Mouse (Mus musculus) limb, embryonic 11.5 days (tissue): ENCODE results near the gene Opcml. TPM values are rescaled to one million over a fixed set of nuclear protein-coding genes. Genes with fewer than 3 reads are reported as not detected.

ENCODE experiments used
- ATAC-seq: fragments of 200-750 bp; cut with Nextera tagmentation; 2 replicates; pipeline ENCODE4 v1.8.0; 2017; ENCODE audit warnings: low read depth; ENCODE audit not compliant: insufficient number of reproducible peaks, low FRiP score, low TSS enrichment
- DNase-seq: peaks from one replicate; pipeline ENCODE4 v3.0.0-alpha.2; 2015; ENCODE audit warnings: low spot score
- H3K27ac ChIP-seq: fragments of 300-500 bp; sonication (generic); replicated peaks from 2 replicates; pipeline ENCODE4 v1.5.1; 2014; ENCODE audit warnings: low read depth, mild to moderate bottlenecking, low read length
- H3K27me3 ChIP-seq: fragments of 300-500 bp; sonication (generic); 2 replicates; pipeline ENCODE4 v1.6.1; 2014; ENCODE audit warnings: mild to moderate bottlenecking, low read length, mixed read lengths; ENCODE audit not compliant: control insufficient read depth, insufficient read depth
- H3K36me3 ChIP-seq: fragments of 300-500 bp; sonication (generic); 2 replicates; pipeline ENCODE4 v1.6.1; 2014; ENCODE audit warnings: mild to moderate bottlenecking, low read length, moderate library complexity, mixed read lengths; ENCODE audit not compliant: control insufficient read depth, insufficient read depth
- H3K4me1 ChIP-seq: fragments of 300-500 bp; sonication (generic); 2 replicates; pipeline ENCODE4 v1.6.1; 2014; ENCODE audit warnings: low read length, mixed read lengths; ENCODE audit not compliant: control insufficient read depth, insufficient read depth
- H3K4me2 ChIP-seq: fragments of 300-500 bp; sonication (generic); 2 replicates; pipeline ENCODE4 v1.6.1; 2014; ENCODE audit warnings: low read depth, mild to moderate bottlenecking, moderate library complexity; ENCODE audit not compliant: severe bottlenecking
- H3K4me3 ChIP-seq: fragments of 300-500 bp; sonication (generic); 2 replicates; pipeline ENCODE4 v1.5.1; 2014; ENCODE audit warnings: low read depth, low read length
- H3K9ac ChIP-seq: fragments of 300-500 bp; sonication (generic); 2 replicates; pipeline ENCODE4 v1.6.1; 2014; ENCODE audit warnings: mild to moderate bottlenecking, low read length
- H3K9me3 ChIP-seq: fragments of 300-500 bp; sonication (generic); 2 replicates; pipeline ENCODE4 v1.6.1; 2016; ENCODE audit warnings: low read length; ENCODE audit not compliant: control insufficient read depth
- WGBS: fragments of 180-500 bp; shearing (Covaris S2); extraction: QIAGEN DNeasy Blood & Tissue Kit; methylation state at CpG from one replicate; pipeline ENCODE4 v1.1.7; 2014; 5-methylcytosine and 5-hydroxymethylcytosine counted together
- polyA plus RNA-seq: library from polyadenylated mRNA; unstranded; fragments of >200 nt; fragmentation: Nextera tagmentation; extraction: Ambion mirVana; gene quantifications from 2 replicates; pipeline ENCODE4 v1.2.1, GENCODE M21; 2014

Gene Opcml
- polyA plus RNA-seq, 1 experiment from 2014 or later: 0.20 TPM

DNA sequence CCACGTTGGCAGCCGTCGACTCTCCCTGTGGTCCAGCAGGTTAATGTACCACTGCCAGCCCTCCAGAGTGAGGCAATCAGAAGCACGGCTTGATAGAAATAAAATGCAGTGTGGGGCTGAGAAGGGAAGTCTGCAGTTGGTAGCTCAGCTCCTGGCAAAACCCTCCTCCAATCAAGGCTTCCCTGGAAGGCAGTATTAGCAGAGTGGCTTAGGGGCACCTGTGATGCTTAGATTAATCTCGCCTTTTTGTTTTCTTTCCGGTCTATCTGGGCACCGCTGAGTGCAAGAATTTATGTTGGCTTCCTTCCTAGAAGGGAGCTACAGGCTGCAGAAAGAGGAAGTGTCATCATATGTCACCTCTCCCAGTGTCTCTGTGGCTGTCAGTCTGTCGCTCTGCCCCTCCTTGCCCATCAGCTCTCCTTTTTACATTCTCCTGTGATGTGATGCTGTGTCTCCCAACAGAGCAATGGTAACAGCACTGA, 778.5 kb downstream of the Opcml start:
- H3K9me3 ChIP-seq: no peaks in the 10 kb centered on the region
- no peaks in the 10 kb centered on the region for H3K36me3 ChIP-seq
- no peak overlapping the region for H3K27ac ChIP-seq
- DNase-seq (no peak), ATAC-seq (no peak)
- no peaks in the 10 kb centered on the region for H3K27me3 ChIP-seq
- no peak overlapping the region for H3K4me2 ChIP-seq
- H3K4me3 ChIP-seq: no peak overlapping the region
- H3K9ac ChIP-seq: no peak overlapping the region
- WGBS: 9% methylated on average over 8 of the region's 8 CpGs
- H3K4me1 ChIP-seq: 0 out of 2 replicates have a peak, but pooled peaks cover 6% of the 10 kb centered on the region

DNA sequence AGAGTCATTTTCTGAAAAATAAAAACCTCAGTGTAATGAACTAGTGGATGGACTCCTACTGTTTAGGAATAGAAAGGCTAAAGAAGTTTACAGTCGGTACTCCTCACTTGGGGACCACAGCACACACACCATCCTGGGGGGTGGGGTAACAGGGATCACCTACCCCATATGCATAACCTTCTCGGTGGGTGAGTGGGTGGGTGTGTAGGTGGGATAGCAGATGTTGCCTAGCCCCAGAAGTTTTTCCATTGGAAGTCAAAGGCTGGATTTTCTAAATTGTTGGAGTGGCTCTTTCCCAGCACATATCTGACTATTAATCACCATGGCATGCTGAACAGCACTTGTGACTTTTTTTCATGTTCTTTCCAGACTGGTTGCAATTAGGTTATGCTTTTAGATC, 779.2 kb downstream of the Opcml start:
- no peak overlapping the region for H3K4me3 ChIP-seq
- no peaks in the 10 kb centered on the region for H3K27me3 ChIP-seq
- H3K4me1 ChIP-seq: 0 out of 2 replicates have a peak, but pooled peaks cover 6% of the 10 kb centered on the region
- ATAC-seq (no peak), DNase-seq (no peak)
- H3K9me3 ChIP-seq: no peaks in the 10 kb centered on the region
- no peaks in the 10 kb centered on the region for H3K36me3 ChIP-seq
- no peak overlapping the region for H3K27ac ChIP-seq
- WGBS: 20% methylated on average over 2 of the region's 2 CpGs
- no peak overlapping the region for H3K4me2 ChIP-seq
- no peak overlapping the region for H3K9ac ChIP-seq

DNA sequence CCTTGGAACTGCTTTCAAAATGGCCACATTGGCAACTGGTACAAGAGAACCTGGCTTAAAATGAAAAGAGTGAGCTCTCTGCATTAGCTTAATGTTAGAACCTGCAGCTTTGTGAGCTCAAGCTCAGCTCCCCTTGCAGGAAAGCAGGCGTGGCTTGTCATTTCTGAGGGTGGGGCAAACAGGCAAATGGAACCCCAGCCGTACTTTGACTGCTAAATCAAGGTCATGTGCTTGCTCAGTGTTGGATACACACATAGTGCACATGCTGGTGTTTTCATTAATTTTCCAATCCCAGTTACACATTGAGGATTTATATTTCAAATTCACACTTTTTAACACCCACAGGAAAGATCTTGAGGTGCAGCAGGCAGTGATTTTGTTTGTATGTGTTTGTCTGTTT, 781.1 kb downstream of the Opcml start:
- ATAC-seq: no peak
- WGBS: 66% methylated on average over 2 of the region's 2 CpGs
- H3K4me2 ChIP-seq: no peak overlapping the region
- H3K27ac ChIP-seq: no peak overlapping the region
- no peak overlapping the region for H3K4me3 ChIP-seq
- H3K27me3 ChIP-seq: no peaks in the 10 kb centered on the region
- H3K36me3 ChIP-seq: no peaks in the 10 kb centered on the region
- H3K9me3 ChIP-seq: no peaks in the 10 kb centered on the region
- no peak for DNase-seq
- no peak overlapping the region for H3K9ac ChIP-seq
- H3K4me1 ChIP-seq: 0 out of 2 replicates have a peak, but pooled peaks cover 6% of the 10 kb centered on the region

DNA sequence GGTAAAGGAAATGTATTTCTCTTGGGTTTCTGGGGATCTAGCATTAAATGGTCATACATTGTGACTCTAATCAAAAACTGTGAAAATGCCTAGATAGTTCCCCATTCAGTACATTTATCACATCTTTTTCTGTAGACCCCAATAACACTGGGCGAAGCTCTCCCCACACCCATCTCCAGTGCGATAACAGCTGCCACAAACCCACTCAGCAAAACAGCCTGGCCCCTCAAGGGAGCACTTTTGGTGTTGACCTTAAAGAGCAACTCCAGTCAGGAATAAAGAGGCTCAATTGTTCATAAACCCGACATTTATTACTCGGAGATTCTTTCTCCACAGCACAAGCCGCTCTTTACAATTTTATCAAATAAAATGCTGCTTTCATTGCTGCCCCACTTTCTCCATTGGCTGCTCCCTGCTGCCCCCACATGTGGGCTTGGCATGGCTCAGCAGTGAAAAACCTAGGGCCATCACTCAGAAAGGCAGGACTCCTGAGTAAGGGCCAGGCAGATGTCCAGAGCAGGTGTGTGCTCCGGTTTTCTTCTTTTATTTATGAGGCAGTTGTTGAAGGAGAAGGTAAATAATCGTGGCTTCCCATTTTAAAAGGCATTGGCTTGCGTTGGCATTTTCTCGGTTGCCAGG, 781.7 kb downstream of the Opcml start:
- H3K9ac ChIP-seq: no peak overlapping the region
- no peak overlapping the region for H3K4me3 ChIP-seq
- H3K36me3 ChIP-seq: no peaks in the 10 kb centered on the region
- no peak for ATAC-seq
- no peak overlapping the region for H3K27ac ChIP-seq
- DNase-seq: no peak
- no peaks in the 10 kb centered on the region for H3K27me3 ChIP-seq
- H3K4me2 ChIP-seq: no peak overlapping the region
- no peaks in the 10 kb centered on the region for H3K9me3 ChIP-seq
- 0 out of 2 replicates have a peak, but pooled peaks cover 6% of the 10 kb centered on the region for H3K4me1 ChIP-seq
- 73% methylated on average over 9 of the region's 9 CpGs for WGBS

DNA sequence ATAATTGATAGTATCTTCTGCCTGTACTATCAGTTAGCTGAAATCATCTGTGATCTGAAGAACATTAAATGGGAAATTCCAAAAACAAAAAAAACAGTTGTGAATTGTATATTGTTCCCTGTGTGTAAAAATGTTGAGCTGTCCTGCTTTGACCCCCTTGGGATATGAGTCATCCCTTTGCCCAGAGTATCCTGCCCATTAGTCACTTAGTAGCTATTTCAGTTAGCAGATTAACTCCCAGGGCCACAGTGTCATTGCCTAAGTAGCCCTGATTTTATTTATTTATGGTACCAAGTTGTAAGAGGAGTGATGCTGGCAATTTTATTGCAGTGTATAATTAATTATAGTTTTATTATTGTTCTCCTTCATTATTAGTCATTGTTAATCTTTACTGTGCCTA, 788.2 kb downstream of the Opcml start:
- Histone ChIP-seq H3K4me2 (no peak overlapping the region), H3K4me1 (no peaks in the 10 kb centered on the region), H3K4me3 (no peak overlapping the region), H3K9ac (no peak overlapping the region), H3K36me3 (no peaks in the 10 kb centered on the region), H3K27me3 (no peaks in the 10 kb centered on the region), H3K27ac (no peak overlapping the region), H3K9me3 (no peaks in the 10 kb centered on the region)
- DNase-seq (no peak), ATAC-seq (no peak)

DNA sequence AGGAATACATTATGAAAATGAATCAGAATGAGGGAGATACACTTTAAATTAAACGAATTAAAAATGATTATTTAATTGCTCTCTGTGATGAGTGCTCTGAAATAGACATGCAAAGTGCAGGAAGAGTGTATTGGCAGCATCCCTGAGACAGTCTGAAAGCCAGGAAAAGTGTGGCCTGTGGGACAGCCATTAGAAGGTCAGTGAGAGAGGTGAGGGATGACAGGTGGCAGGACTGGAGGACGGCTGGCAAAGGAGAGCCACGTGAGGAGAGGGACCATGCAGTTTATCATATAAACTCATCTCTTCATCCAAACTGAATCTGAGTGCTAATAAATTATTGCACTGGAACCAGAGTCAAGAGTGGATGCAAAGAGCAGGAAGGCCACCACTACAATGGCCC, 796.7 kb downstream of the Opcml start:
- no peaks in the 10 kb centered on the region for H3K4me1 ChIP-seq
- no peak overlapping the region for H3K4me2 ChIP-seq
- H3K9me3 ChIP-seq: no peaks in the 10 kb centered on the region
- no peaks in the 10 kb centered on the region for H3K36me3 ChIP-seq
- ATAC-seq (no peak), DNase-seq (no peak)
- H3K27ac ChIP-seq: no peak overlapping the region
- H3K9ac ChIP-seq: no peak overlapping the region
- H3K4me3 ChIP-seq: no peak overlapping the region
- no peaks in the 10 kb centered on the region for H3K27me3 ChIP-seq
- WGBS: 80% methylated on average over 3 of the region's 3 CpGs

DNA sequence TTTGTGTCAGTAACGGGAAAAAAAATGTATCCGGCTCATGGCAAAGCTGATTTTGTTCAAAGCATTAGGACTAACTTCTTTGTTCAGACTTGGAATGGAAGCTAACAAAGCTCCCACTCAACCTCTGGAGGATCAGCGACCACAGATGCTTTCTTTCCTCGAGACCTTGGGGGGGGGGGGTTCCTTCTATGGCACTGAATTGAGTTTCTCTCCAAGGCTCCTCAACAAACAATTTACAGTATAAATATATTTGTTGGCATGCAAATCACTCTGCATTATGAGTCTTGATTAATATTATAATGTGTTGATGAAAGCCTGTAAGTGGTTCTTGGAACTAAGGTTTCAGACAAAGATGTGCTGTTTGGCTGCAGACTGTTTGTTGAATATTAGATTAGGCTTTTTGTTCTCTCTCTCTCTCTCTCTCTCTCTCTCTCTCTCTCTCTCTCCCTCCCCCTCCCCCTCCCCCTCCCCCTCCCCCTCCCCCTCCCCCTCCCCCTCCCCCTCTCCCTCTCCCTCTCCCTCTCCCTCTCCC, 797.3 kb downstream of the Opcml start:
- no peaks in the 10 kb centered on the region for H3K36me3 ChIP-seq

DNA sequence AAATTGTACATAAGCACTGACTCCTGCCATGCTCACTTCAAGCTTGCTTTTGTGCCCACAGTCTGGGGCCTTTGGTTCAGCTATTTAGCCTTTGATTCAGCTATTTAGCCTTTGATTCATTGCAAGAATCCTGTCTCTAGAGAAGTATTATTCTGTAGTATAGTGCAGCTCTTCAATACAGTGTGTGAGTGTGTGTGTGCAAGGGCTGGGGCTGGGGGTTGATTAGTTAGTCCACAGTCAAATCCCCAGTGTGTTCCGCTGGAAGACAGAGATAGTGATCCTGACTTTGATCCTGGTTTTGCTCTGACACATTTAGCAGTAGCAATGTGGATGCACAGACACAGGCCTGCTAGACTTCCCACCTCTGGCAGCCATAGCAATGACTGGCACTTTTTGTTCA, 797.9 kb downstream of the Opcml start:
- no peaks in the 10 kb centered on the region for H3K36me3 ChIP-seq
- 84% methylated on average over 1 of the region's 1 CpGs for WGBS
- no peaks in the 10 kb centered on the region for H3K9me3 ChIP-seq
- H3K27me3 ChIP-seq: no peaks in the 10 kb centered on the region
- no peaks in the 10 kb centered on the region for H3K4me1 ChIP-seq
- ATAC-seq (no peak), DNase-seq (no peak)
- no peak overlapping the region for H3K27ac ChIP-seq
- H3K4me3 ChIP-seq: no peak overlapping the region
- H3K9ac ChIP-seq: no peak overlapping the region
- no peak overlapping the region for H3K4me2 ChIP-seq

More for the DNA sequence above, 797.3 kb downstream of the Opcml start:
- Histone ChIP-seq H3K9ac (no peak overlapping the region), H3K9me3 (no peaks in the 10 kb centered on the region), H3K27ac (no peak overlapping the region), H3K4me1 (no peaks in the 10 kb centered on the region), H3K27me3 (no peaks in the 10 kb centered on the region), H3K4me3 (no peak overlapping the region), H3K4me2 (no peak overlapping the region)
- WGBS: 88% methylated on average over 4 of the region's 4 CpGs
- no peak for DNase-seq
- no peak for ATAC-seq

DNA sequence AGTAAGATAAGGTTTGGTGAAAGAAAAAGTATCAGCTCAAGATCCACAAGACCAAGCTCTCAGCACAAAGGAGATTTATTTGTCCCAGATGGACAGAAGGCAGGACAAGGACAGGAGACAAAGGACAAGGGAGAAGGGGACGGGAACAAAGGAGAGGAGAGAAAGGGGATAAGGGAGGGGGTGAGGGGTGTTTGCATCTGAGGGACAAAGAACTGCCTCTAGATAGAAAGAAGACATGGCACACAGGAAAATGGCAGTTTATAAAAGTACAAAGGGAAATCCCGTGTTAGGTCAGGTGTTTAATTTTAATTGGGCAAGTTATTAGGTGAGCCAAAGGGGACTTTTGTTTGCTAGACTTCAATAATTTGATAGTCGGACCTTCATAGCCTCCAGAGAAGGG, 801.6 kb downstream of the Opcml start:
- ATAC-seq: no peak
- Histone ChIP-seq H3K4me2 (no peak overlapping the region), H3K27me3 (no peaks in the 10 kb centered on the region), H3K4me3 (no peak overlapping the region), H3K4me1 (no peaks in the 10 kb centered on the region), H3K36me3 (no peaks in the 10 kb centered on the region), H3K9me3 (no peaks in the 10 kb centered on the region), H3K9ac (no peak overlapping the region), H3K27ac (no peak overlapping the region)
- WGBS: 45% methylated on average over 3 of the region's 3 CpGs
- no peak for DNase-seq
